Mouse (Mus musculus) layer of hippocampus, adult 8-10 months (tissue): Measurements from ENCODE around the gene Jmjd1c. TPM values are rescaled to one million over a fixed set of nuclear protein-coding genes. Genes with fewer than 3 reads are reported as not detected.

ENCODE experiments used
- DNase-seq, 2 experiments: peaks; one replicate each; pipeline ENCODE4 v3.0.0; 2022; ENCODE audit warnings: low spot score in 2 of 2
- total RNA-seq, 4 experiments: library from RNA; stranded (reverse); gene quantifications; 2 replicates each; pipeline ENCODE4 v1.2.4; 2022

Gene Jmjd1c
- total RNA-seq, 4 experiments from 2014 or later: 90.8 to 103 (median 98.5) TPM

- DNase-seq: no peak
Measured at GRCm38 (mm10) chr10:67126859-67127758, 31.2 kb downstream of the Jmjd1c start.

GRCm38 (mm10) chr10:67129531-67129930 lies 33.6 kb downstream of the Jmjd1c start:
- no peak for DNase-seq

- DNase-seq: no peak
Measured at GRCm38 (mm10) chr10:67131709-67132108, 35.8 kb downstream of the Jmjd1c start.

- no peak for DNase-seq
Measured at GRCm38 (mm10) chr10:67134322-67134721, 38.4 kb downstream of the Jmjd1c start.

GRCm38 (mm10) chr10:67137437-67137836 lies 41.5 kb downstream of the Jmjd1c start:
- no peak for DNase-seq

- no peak for DNase-seq
Measured at GRCm38 (mm10) chr10:67143661-67144060, 47.7 kb downstream of the Jmjd1c start.

- no peak for DNase-seq
Measured at GRCm38 (mm10) chr10:67144269-67144668, 48.3 kb downstream of the Jmjd1c start.

- no peak for DNase-seq
Measured at GRCm38 (mm10) chr10:67145623-67146022, 49.7 kb downstream of the Jmjd1c start.

GRCm38 (mm10) chr10:67151766-67152165 lies 55.8 kb downstream of the Jmjd1c start:
- DNase-seq: no peak

GRCm38 (mm10) chr10:67154647-67155046 lies 58.7 kb downstream of the Jmjd1c start:
- no peak for DNase-seq

GRCm38 (mm10) chr10:67174049-67174448 lies 78.1 kb downstream of the Jmjd1c start:
- no peak for DNase-seq

GRCm38 (mm10) chr10:67176031-67176430 lies 80.1 kb downstream of the Jmjd1c start:
- no peak for DNase-seq

- DNase-seq: no peak
Measured at GRCm38 (mm10) chr10:67176932-67177331, 81.0 kb downstream of the Jmjd1c start.

GRCm38 (mm10) chr10:67177410-67177809 lies 81.5 kb downstream of the Jmjd1c start:
- DNase-seq: no peak

GRCm38 (mm10) chr10:67180021-67180420 lies 84.1 kb downstream of the Jmjd1c start:
- DNase-seq: no peak

- DNase-seq: no peak
Measured at GRCm38 (mm10) chr10:67180799-67181198, 84.9 kb downstream of the Jmjd1c start.

GRCm38 (mm10) chr10:67182651-67183050 lies 86.7 kb downstream of the Jmjd1c start:
- no peak for DNase-seq

GRCm38 (mm10) chr10:67183086-67183485 lies 87.2 kb downstream of the Jmjd1c start:
- no peak for DNase-seq

GRCm38 (mm10) chr10:67184441-67185070 lies 88.6 kb downstream of the Jmjd1c start:
- DNase-seq: no peak

GRCm38 (mm10) chr10:67185491-67186081 lies 89.7 kb downstream of the Jmjd1c start:
- peak; percentile 82 for DNase-seq

- DNase-seq: no peak
Measured at GRCm38 (mm10) chr10:67186489-67186888, 90.6 kb downstream of the Jmjd1c start.

GRCm38 (mm10) chr10:67187001-67187453 lies 91.1 kb downstream of the Jmjd1c start:
- no peak for DNase-seq
